Mouse (Mus musculus) E14TG2a.4 (cell line): ENCODE data around the gene Glb1.
A peak's percentile ranks its signal among the peaks of the same experiment; 100 is the strongest.
"Not testable (repeated sequence)": the region's sequence is repeated elsewhere in the genome, so short reads cannot be mapped to it uniquely, and the experiment has no call there.

Experiments
- H3K27me3 ChIP-seq: 2 replicates; pipeline ENCODE4 v1.6.1; 2014; ENCODE audit warnings: low read length, control low read depth; ENCODE audit not compliant: insufficient read depth
- H3K36me3 ChIP-seq: 2 replicates; pipeline ENCODE4 v1.6.1; 2014; ENCODE audit warnings: low read length, control low read depth; ENCODE audit not compliant: insufficient read depth
- H3K4me1 ChIP-seq: replicated peaks from 2 replicates; pipeline ENCODE4 v1.6.1; 2014; ENCODE audit warnings: low read depth, low read length, control low read depth
- H3K4me3 ChIP-seq: replicated peaks from 2 replicates; pipeline ENCODE4 v1.5.1; 2014; ENCODE audit warnings: mild to moderate bottlenecking, low read length
- H3K9me3 ChIP-seq: 2 replicates; pipeline ENCODE4 v1.6.1; 2014; ENCODE audit warnings: low read length, control low read depth
- CTCF ChIP-seq: conservative IDR thresholded peaks from 2 replicates; pipeline ENCODE4 v1.5.1; 2014; ENCODE audit warnings: low read length
- NANOG ChIP-seq: IDR thresholded peaks from 2 replicates; pipeline ENCODE4 v1.6.1; 2014; ENCODE audit warnings: borderline replicate concordance, low read length, mixed read lengths
- POU5F1 ChIP-seq: IDR thresholded peaks from 2 replicates; pipeline ENCODE4 v1.6.1; 2014; ENCODE audit warnings: low read length, borderline replicate concordance

Gene Glb1

DNA sequence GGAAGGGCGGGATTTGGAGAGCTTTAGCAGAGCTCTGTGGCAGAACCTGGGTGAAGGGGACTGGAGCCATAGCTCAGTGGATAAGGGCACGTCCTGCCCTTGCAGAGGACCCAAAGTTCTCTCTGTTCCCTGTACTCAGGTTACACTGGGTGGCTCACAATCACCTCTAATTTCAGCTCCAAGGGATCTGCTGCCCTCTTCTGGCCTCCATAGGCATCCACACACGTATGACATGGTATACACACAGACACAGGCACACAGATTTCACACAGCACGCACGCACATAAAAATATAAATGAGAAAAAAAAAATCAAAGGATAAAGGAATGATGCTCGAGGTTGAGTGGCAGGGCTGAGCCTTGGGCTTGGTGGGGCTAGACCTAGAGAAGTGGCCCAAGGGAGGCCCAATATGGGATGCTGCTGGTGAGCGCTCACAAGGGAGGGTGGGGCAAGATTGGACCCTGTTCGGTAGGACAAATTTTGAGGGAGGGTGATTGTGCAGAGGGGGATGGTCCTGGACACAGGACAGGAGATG lies 11.4 kb upstream of the Glb1 start:
- Histone ChIP-seq H3K36me3 (peaks cover 39% of the 10 kb centered on the region), H3K9me3 (no peaks in the 10 kb centered on the region), H3K27me3 (no peaks in the 10 kb centered on the region), H3K4me3 (peak overlapping the region; percentile 92), H3K4me1 (peaks cover 79% of the 10 kb centered on the region)
- no peak for TF ChIP-seq NANOG
- peak; percentile 58 for TF ChIP-seq CTCF

- no peaks in the 10 kb centered on the region for H3K9me3 ChIP-seq
- peaks cover 38% of the 10 kb centered on the region for H3K36me3 ChIP-seq
- peaks cover 82% of the 10 kb centered on the region for H3K4me1 ChIP-seq
- TF ChIP-seq NANOG = no peak
- TF ChIP-seq POU5F1 = no peak
- no peak for TF ChIP-seq CTCF
- no peaks in the 10 kb centered on the region for H3K27me3 ChIP-seq
- peak within 1 kb of the TSS; percentile 92 for H3K4me3 ChIP-seq
Measured at GRCm38 (mm10) chr9:114389905-114390748, 10.7 kb upstream of the Glb1 start, which contains the start of gene Crtap. Gene Crtap (minus strand): TSS chr9:114390675.

- Histone ChIP-seq H3K36me3 (peaks cover 32% of the 10 kb centered on the region), H3K4me1 (peaks cover 82% of the 10 kb centered on the region), H3K4me3 (peak overlapping the region; percentile 92), H3K27me3 (no peaks in the 10 kb centered on the region), H3K9me3 (no peaks in the 10 kb centered on the region)
- TF ChIP-seq NANOG (no peak), CTCF (no peak), POU5F1 (no peak)
Measured at GRCm38 (mm10) chr9:114390749-114391075, 10.2 kb upstream of the Glb1 start.

- not testable (repeated sequence) for H3K36me3 ChIP-seq, H3K9me3 ChIP-seq, H3K27me3 ChIP-seq, H3K4me3 ChIP-seq
- peaks cover 74% of the 10 kb centered on the region for H3K4me1 ChIP-seq
Measured at GRCm38 (mm10) chr9:114394136-114394535, 6.7 kb upstream of the Glb1 start.

DNA sequence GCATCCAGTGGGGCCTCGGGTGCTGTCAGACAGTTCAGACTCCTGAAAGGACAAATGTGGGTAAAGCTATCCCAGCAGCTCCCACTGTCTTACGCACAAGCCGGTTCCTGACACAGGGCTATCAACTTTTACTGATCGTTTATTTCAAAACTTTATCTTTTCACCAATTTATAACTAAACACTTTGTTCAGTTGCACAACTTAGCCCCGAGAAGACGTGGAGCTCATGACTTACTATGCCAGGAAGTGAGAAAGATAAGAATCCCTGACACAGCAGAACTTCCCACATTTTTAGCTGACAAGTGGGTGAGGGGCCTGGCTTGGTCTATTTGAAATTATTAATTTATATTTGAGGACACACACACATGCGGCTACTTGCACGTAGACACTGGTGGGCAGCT lies 6.2 kb upstream of the Glb1 start:
- Histone ChIP-seq H3K4me1 (peaks cover 78% of the 10 kb centered on the region), H3K36me3 (no peaks in the 10 kb centered on the region), H3K27me3 (no peaks in the 10 kb centered on the region), H3K9me3 (no peaks in the 10 kb centered on the region), H3K4me3 (peak overlapping the region; percentile 45)
- TF ChIP-seq CTCF (no peak), NANOG (no peak), POU5F1 (no peak)

GRCm38 (mm10) chr9:114395258-114395657 lies 5.6 kb upstream of the Glb1 start:
- TF ChIP-seq CTCF (no peak), NANOG (no peak), POU5F1 (no peak)
- H3K4me1 ChIP-seq = peaks cover 83% of the 10 kb centered on the region
- H3K4me3 ChIP-seq = peak overlapping the region; percentile 45
- H3K36me3 ChIP-seq = no peaks in the 10 kb centered on the region
- H3K9me3 ChIP-seq = no peaks in the 10 kb centered on the region
- no peaks in the 10 kb centered on the region for H3K27me3 ChIP-seq

- Histone ChIP-seq H3K9me3 (peaks cover 29% of the 10 kb centered on the region), H3K4me3 (no peak overlapping the region), H3K4me1 (peaks cover 63% of the 10 kb centered on the region), H3K27me3 (no peaks in the 10 kb centered on the region), H3K36me3 (peaks cover 15% of the 10 kb centered on the region)
- TF ChIP-seq CTCF = no peak
- TF ChIP-seq NANOG = no peak
- no peak for TF ChIP-seq POU5F1
Measured at GRCm38 (mm10) chr9:114399680-114400079, 1.2 kb upstream of the Glb1 start.

DNA sequence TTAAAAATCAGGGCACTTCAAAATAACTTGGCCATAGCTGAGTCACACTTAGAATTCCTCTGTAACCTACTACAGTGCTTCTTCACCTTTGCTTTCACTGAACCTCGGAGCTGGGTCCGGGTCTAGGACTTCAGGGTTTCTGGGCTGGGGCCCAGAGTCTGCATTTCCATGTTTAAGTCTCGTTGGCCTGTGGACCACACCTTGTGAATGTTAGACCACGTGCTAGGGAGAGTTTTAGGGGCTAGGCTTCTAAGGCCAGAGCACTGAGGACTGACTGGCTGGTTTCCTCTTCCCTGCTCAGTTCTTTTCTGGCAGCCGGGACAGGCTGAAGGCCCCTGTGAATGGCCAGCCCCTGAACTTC lies 308 bp upstream of the Glb1 start:
- peak overlapping the region; percentile 95 for H3K4me3 ChIP-seq
- peaks cover 38% of the 10 kb centered on the region for H3K9me3 ChIP-seq
- TF ChIP-seq NANOG (no peak), POU5F1 (no peak), CTCF (no peak)

DNA sequence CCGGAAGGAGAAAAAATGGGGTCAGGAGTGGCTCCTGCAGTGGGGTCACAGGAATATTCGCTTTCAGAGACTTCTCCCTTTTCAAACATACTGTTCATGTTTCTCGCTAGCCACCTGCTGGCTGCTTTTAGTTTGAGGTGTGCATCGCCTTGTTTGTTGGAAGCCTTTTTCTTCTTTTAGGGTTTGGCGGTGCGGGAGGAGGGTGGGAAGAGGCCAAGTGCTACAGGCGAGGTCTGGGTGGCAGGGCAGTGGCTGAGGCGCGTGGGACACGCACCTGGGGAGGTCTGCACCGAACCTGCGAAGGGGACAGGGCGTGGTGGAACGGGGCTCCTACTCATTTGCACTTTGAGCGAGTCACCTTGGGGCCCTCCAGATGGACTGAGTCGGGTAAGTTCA lies 807 bp downstream of the Glb1 start:
- TF ChIP-seq NANOG (no peak), CTCF (peak; percentile 19; the same call in 1 of the 2 replicates)
- H3K4me1 ChIP-seq = peaks cover 60% of the 10 kb centered on the region
- H3K9me3 ChIP-seq = peaks cover 49% of the 10 kb centered on the region
- H3K4me3 ChIP-seq = peak overlapping the region; percentile 95
- no peaks in the 10 kb centered on the region for H3K27me3 ChIP-seq
- H3K36me3 ChIP-seq = peaks cover 35% of the 10 kb centered on the region

More for the DNA sequence above, 308 bp upstream of the Glb1 start:
- Histone ChIP-seq H3K27me3 (no peaks in the 10 kb centered on the region), H3K4me1 (peaks cover 63% of the 10 kb centered on the region), H3K36me3 (peaks cover 24% of the 10 kb centered on the region)
